Mouse (Mus musculus) CH12.LX (cell line): ENCODE measurements around the gene Ubap2. TPM values are rescaled to one million over a fixed set of nuclear protein-coding genes. Genes with fewer than 3 reads are reported as not detected.

Experiments
- DNase-seq: peaks from one replicate; pipeline ENCODE4 v3.0.0-alpha.2; 2013; ENCODE audit errors: extremely low read depth
- H3K27ac ChIP-seq: 2 replicates; pipeline ENCODE4 v1.5.1; 2012; ENCODE audit warnings: low read depth, mild to moderate bottlenecking, control low read depth, moderate library complexity; ENCODE audit not compliant: insufficient read depth
- H3K27me3 ChIP-seq: replicated peaks from 2 replicates; pipeline ENCODE3; 2012; ENCODE audit warnings: inconsistent platforms
- H3K36me3 ChIP-seq, 2 experiments: replicated peaks in 1 of 2; 2 replicates each; pipeline versions ENCODE3 to v1.6.1; 2012; ENCODE audit warnings: inconsistent platforms in 1 of 2, low read length in 1 of 2, mild to moderate bottlenecking in 1 of 2, mixed read lengths in 1 of 2, moderate library complexity in 1 of 2; ENCODE audit not compliant: control insufficient read depth in 1 of 2, insufficient read depth in 1 of 2
- H3K4me1 ChIP-seq, 2 experiments: 2 replicates each; pipeline ENCODE4 v1.6.1; 2012; ENCODE audit warnings: inconsistent platforms in 1 of 2, moderate library complexity in 1 of 2; ENCODE audit not compliant: insufficient read depth in 2 of 2, control insufficient read depth in 1 of 2
- H3K4me2 ChIP-seq: 2 replicates; pipeline ENCODE4 v1.6.1; 2012; ENCODE audit warnings: low read depth, mild to moderate bottlenecking, control low read depth; ENCODE audit not compliant: poor library complexity, insufficient read depth, severe bottlenecking
- H3K4me3 ChIP-seq, 3 experiments: fragments of 150-350 bp in 1 of 3; sonication (generic) in 1 of 3; replicated peaks in 1 of 3; 2 replicates each; pipeline versions ENCODE3 to v1.5.1; 2011 to 2012; ENCODE audit warnings: low read depth in 2 of 3, low read length in 2 of 3, mild to moderate bottlenecking in 2 of 3, moderate library complexity in 2 of 3, control low read depth in 1 of 3, improper control_type of control experiment in 1 of 3, inconsistent platforms in 1 of 3, mixed read lengths in 1 of 3; ENCODE audit not compliant: poor library complexity in 1 of 3
- H3K79me2 ChIP-seq: replicated peaks from 2 replicates; pipeline ENCODE4 v1.6.1; 2012; ENCODE audit warnings: mild to moderate bottlenecking, moderate library complexity; ENCODE audit not compliant: control insufficient read depth, poor library complexity, insufficient read depth, severe bottlenecking; ENCODE audit errors: extremely low read depth
- H3K9ac ChIP-seq: 2 replicates; pipeline ENCODE4 v1.6.1; 2012; ENCODE audit warnings: low read depth, mild to moderate bottlenecking, control low read depth, moderate library complexity; ENCODE audit not compliant: insufficient read depth
- H3K9me3 ChIP-seq: replicated peaks from 2 replicates; pipeline ENCODE3; 2012; ENCODE audit warnings: low read length, inconsistent platforms, mixed read lengths
- BHLHE40 ChIP-seq: IDR thresholded peaks from 2 replicates; pipeline ENCODE4 v1.6.1; 2011; ENCODE audit warnings: mild to moderate bottlenecking, low read depth, low read length, improper control_type of control experiment
- CHD1 ChIP-seq: IDR thresholded peaks from 2 replicates; pipeline ENCODE4 v1.6.1; 2012; ENCODE audit warnings: low read depth, low read length, improper control_type of control experiment, inconsistent platforms
- CHD2 ChIP-seq: IDR thresholded peaks from 2 replicates; pipeline ENCODE4 v1.6.1; 2011; ENCODE audit warnings: low read length, improper control_type of control experiment
- E2F4 ChIP-seq: IDR thresholded peaks from 2 replicates; pipeline ENCODE4 v1.6.1; 2011; ENCODE audit warnings: low read depth, low read length, improper control_type of control experiment; ENCODE audit not compliant: insufficient replicate concordance
- ETS1 ChIP-seq: conservative IDR thresholded peaks from 2 replicates; pipeline ENCODE4 v1.6.1; 2012; ENCODE audit warnings: low read depth, mild to moderate bottlenecking, inconsistent platforms, low read length, improper control_type of control experiment, moderate library complexity
- GABPA ChIP-seq: IDR thresholded peaks from 2 replicates; pipeline ENCODE4 v1.6.1; 2012; ENCODE audit warnings: low read depth, low read length, improper control_type of control experiment, inconsistent platforms; ENCODE audit not compliant: insufficient replicate concordance
- JUND ChIP-seq: conservative IDR thresholded peaks from 2 replicates; pipeline ENCODE4 v1.6.1; 2011; ENCODE audit warnings: low read depth, low read length, improper control_type of control experiment
- KAT2A ChIP-seq: IDR thresholded peaks from 2 replicates; pipeline ENCODE4 v1.6.1; 2012; ENCODE audit warnings: low read length, improper control_type of control experiment, inconsistent platforms; ENCODE audit not compliant: insufficient replicate concordance
- MXI1 ChIP-seq: IDR thresholded peaks from 2 replicates; pipeline ENCODE4 v1.6.1; 2011; ENCODE audit warnings: mild to moderate bottlenecking, low read depth, low read length, improper control_type of control experiment
- MYC ChIP-seq: IDR thresholded peaks from 2 replicates; pipeline ENCODE4 v1.6.1; 2011; ENCODE audit warnings: low read depth, mild to moderate bottlenecking, improper control_type of control experiment, low read length
- NELFE ChIP-seq: IDR thresholded peaks from 2 replicates; pipeline ENCODE4 v1.6.1; 2011; ENCODE audit warnings: low read depth, low read length, improper control_type of control experiment
- NRF1 ChIP-seq: IDR thresholded peaks from 2 replicates; pipeline ENCODE4 v1.6.1; 2014; ENCODE audit warnings: low read depth, mild to moderate bottlenecking, inconsistent platforms, low read length, improper control_type of control experiment, moderate library complexity
- PAX5 ChIP-seq: IDR thresholded peaks from 2 replicates; pipeline ENCODE4 v1.6.1; 2012; ENCODE audit warnings: low read length, inconsistent platforms, mixed read lengths
- POLR2AphosphoS2 ChIP-seq: IDR thresholded peaks from 2 replicates; pipeline ENCODE4 v1.6.1; 2011; ENCODE audit warnings: low read depth, low read length, improper control_type of control experiment
- RAD21 ChIP-seq: IDR thresholded peaks from 2 replicates; pipeline ENCODE4 v1.6.1; 2011; ENCODE audit warnings: low read depth, mild to moderate bottlenecking, low read length, improper control_type of control experiment, moderate library complexity
- SIN3A ChIP-seq: IDR thresholded peaks from 2 replicates; pipeline ENCODE4 v1.6.1; 2012; ENCODE audit warnings: low read length, improper control_type of control experiment, inconsistent platforms
- TBP ChIP-seq: conservative IDR thresholded peaks from 2 replicates; pipeline ENCODE4 v1.6.1; 2011; ENCODE audit warnings: low read depth, low read length, improper control_type of control experiment
- TCF12 ChIP-seq: IDR thresholded peaks from 2 replicates; pipeline ENCODE4 v1.6.1; 2014; ENCODE audit warnings: low read depth, mild to moderate bottlenecking, inconsistent platforms, low read length, improper control_type of control experiment
- ZC3H11A ChIP-seq: IDR thresholded peaks from 2 replicates; pipeline ENCODE4 v1.6.1; 2012; ENCODE audit warnings: low read depth, mild to moderate bottlenecking, inconsistent platforms, low read length, improper control_type of control experiment
- ZKSCAN1 ChIP-seq: IDR thresholded peaks from 2 replicates; pipeline ENCODE4 v1.6.1; 2012; ENCODE audit warnings: low read depth, inconsistent platforms, low read length, improper control_type of control experiment, borderline replicate concordance
- ZMIZ1 ChIP-seq: IDR thresholded peaks from 2 replicates; pipeline ENCODE4 v1.6.1; 2012; ENCODE audit warnings: low read depth, mild to moderate bottlenecking, inconsistent platforms, low read length, improper control_type of control experiment
- ZNF384 ChIP-seq: IDR thresholded peaks from 2 replicates; pipeline ENCODE4 v1.6.1; 2012; ENCODE audit warnings: low read depth, low read length, improper control_type of control experiment, inconsistent platforms
- dilution Hi-C: fragments of 300-500 bp; cut with MboI; formaldehyde crosslinking; loops from 2 replicates; pipeline ENCODE4 v1.14.3; 2020; ENCODE audit warnings: low sequenced_read_pairs; ENCODE audit not compliant: extremely low pct_unique_long_range_greater_than_20kb, extremely low pct_ligation_motif_present
- in situ Hi-C: fragments of 300-500 bp; cut with MboI; formaldehyde crosslinking; loops from 3 replicates; pipeline ENCODE4 v1.14.3; 2019; ENCODE audit warnings: low sequenced_read_pairs, low pct_ligation_motif_present, low pct_unique_long_range_greater_than_20kb, mixed read lengths
- polyA plus RNA-seq: library from polyadenylated mRNA; unstranded; fragments of >175 nt; gene quantifications from 2 replicates; pipeline ENCODE4 v1.2.1, GENCODE M21; 2012; ENCODE audit warnings: low read depth; ENCODE audit not compliant: insufficient read length
- total RNA-seq, 2 experiments: library from RNA; depleted of rRNA; stranded (reverse); fragments of 300-350 nt in 1 of 2; fragments of >200 nt in 1 of 2; gene quantifications; 2 replicates each; pipeline ENCODE4 v1.2.3; 2012 to 2014

The Ubap2 gene
- total and polyA plus RNA-seq, 3 experiments, result 5.4 to 115 (median 17.4) TPM

DNA sequence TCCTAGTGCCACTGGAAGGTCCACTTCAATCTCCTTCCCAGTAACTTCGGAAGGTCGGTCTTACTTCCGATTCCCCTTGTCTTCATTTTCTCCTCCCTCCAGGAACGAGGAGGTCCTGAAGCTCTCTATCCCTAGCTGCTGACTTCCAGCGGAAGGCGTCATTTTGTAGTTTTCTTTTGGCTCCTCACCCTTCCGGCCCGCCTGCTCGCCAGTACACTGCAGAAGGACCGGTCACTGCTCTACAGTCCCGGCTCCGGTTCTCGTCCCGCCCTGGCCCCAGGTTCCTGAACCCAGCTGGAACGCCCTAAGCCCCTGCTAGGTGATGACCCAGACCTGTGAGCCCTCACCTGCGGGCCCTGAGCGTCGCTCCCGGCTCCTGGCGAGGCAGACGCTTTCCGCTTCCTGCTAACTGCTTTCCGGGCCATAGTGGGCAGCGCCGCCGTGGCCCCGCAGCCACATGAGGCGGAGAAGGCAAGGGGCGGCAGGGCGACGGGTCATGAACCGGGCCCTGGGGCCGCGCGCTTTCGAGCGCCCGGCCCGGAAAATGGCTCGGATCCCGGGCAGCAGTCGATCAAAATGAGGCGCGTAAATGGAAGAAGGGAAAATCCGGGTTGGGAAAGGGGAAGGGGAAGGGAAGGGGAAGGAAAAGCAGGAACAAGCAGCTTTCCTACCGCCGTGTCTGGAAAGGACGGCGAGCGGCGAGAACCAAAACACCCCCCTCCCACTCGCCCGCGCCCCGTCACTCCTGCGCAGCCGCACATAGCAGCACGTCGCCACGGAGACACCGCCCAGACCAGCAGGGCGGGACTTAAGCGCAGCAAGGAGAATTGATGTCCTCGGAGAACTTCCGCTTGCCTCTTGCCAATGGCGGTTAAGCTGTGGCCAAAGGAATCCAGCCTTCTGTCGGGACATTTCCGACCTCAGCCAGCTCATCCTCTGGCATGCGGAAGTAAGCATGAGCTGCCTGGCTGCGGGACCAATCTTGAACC, 39.5 kb upstream of the Ubap2 start, which contains the start of gene Dcaf12 (continued):
- TF ChIP-seq GABPA, result no peak
- no peak for TF ChIP-seq BHLHE40
- no peak for TF ChIP-seq ZNF384
- TF ChIP-seq E2F4, result 0 out of 2 replicates have a peak, but pooled peaks have one; percentile 77
- peak; percentile 93 for TF ChIP-seq NRF1
- TF ChIP-seq POLR2AphosphoS2, result 0 out of 2 replicates have a peak, but pooled peaks have one; percentile 29
- TF ChIP-seq JUND, result no peak
- TF ChIP-seq PAX5, result no peak
- peak; percentile 88 for TF ChIP-seq TBP
- TF ChIP-seq NELFE, result peak; percentile 87; the same call in 1 of the 2 replicates
- no peak for TF ChIP-seq RAD21
- TF ChIP-seq CHD1, result 0 out of 2 replicates have a peak, but pooled peaks have one; percentile 11
- peak; percentile 39 for TF ChIP-seq SIN3A
- no peak for TF ChIP-seq ZKSCAN1
- TF ChIP-seq ZMIZ1, result peak; percentile 74; the same call in 1 of the 2 replicates

DNA sequence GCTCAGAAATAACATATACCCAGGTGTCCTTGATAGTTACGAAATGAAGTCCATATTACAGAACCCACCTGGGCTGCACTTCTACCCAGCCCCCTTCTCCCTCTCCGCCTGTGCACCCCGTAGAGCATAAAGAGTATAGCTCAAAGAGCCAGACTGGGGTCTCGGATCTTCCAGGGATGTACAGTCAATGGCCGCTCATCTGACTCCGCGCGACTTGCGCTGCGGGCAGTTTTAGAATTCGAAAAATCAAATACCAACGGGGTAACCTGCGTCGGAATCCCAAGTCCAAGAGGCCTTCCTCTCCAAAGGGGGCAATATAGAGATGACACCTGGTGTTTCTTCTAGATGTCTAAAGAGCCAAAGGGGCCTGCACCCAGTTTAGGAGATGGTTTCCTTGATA, 38.8 kb upstream of the Ubap2 start:
- Histone ChIP-seq H3K79me2 (peaks cover 28% of the 10 kb centered on the region), H3K36me3 (peaks cover 8 to 38% of the 10 kb centered on the region in 2 experiments), H3K27me3 (no peaks in the 10 kb centered on the region), H3K27ac (no peak overlapping the region), H3K9ac (peak overlapping the region; percentile 89), H3K4me3 (peak overlapping the region; percentile 94 to 99 (median 97)), H3K4me1 (peaks cover 14 to 49% of the 10 kb centered on the region in 2 experiments), H3K9me3 (no peaks in the 10 kb centered on the region), H3K4me2 (peak overlapping the region; percentile 99)
- DNase-seq, result no peak
- dilution Hi-C loops (no loop called here), in situ Hi-C loops (no loop called here)
- TF ChIP-seq ZNF384 (no peak), KAT2A (no peak), ETS1 (no peak), MXI1 (no peak), ZKSCAN1 (no peak), ZC3H11A (no peak), CHD2 (no peak), TCF12 (no peak), MYC (no peak)
